Mouse (Mus musculus) embryonic facial prominence, embryonic 13.5 days (tissue): Measurements from ENCODE around the gene Prok1. TPM values are rescaled to one million over a fixed set of nuclear protein-coding genes. Genes with fewer than 3 reads are reported as not detected.

ENCODE experiments used
- ATAC-seq: fragments of 200-750 bp; cut with Nextera tagmentation; 2 replicates; pipeline ENCODE4 v1.8.0; 2017; ENCODE audit warnings: low read depth; ENCODE audit not compliant: insufficient number of reproducible peaks, insufficient read depth, low FRiP score, low TSS enrichment
- H3K27ac ChIP-seq: fragments of 300-500 bp; sonication (generic); 2 replicates; pipeline ENCODE4 v1.5.1; 2015; ENCODE audit warnings: moderate library complexity, mild to moderate bottlenecking, inconsistent platforms
- H3K27me3 ChIP-seq: fragments of 300-500 bp; sonication (generic); 2 replicates; pipeline ENCODE4 v1.6.1; 2015; ENCODE audit warnings: mild to moderate bottlenecking, inconsistent platforms
- H3K36me3 ChIP-seq: fragments of 300-500 bp; sonication (generic); 2 replicates; pipeline ENCODE4 v1.6.1; 2015; ENCODE audit warnings: mild to moderate bottlenecking, inconsistent platforms
- H3K4me1 ChIP-seq: fragments of 300-500 bp; sonication (generic); 2 replicates; pipeline ENCODE4 v1.6.1; 2015; ENCODE audit warnings: inconsistent platforms
- H3K4me2 ChIP-seq: fragments of 300-500 bp; sonication (generic); 2 replicates; pipeline ENCODE4 v1.6.1; 2015; ENCODE audit warnings: moderate library complexity, mild to moderate bottlenecking, inconsistent platforms
- H3K4me3 ChIP-seq: fragments of 300-500 bp; sonication (generic); 2 replicates; pipeline ENCODE4 v1.5.1; 2015; ENCODE audit warnings: mild to moderate bottlenecking, inconsistent platforms
- H3K9ac ChIP-seq: fragments of 300-500 bp; sonication (generic); 2 replicates; pipeline ENCODE4 v1.6.1; 2015; ENCODE audit warnings: mild to moderate bottlenecking, inconsistent platforms
- H3K9me3 ChIP-seq: fragments of 300-500 bp; sonication (generic); 2 replicates; pipeline ENCODE4 v1.6.1; 2016; ENCODE audit warnings: inconsistent platforms
- WGBS: fragments of 180-500 bp; shearing (Covaris S2); methylation state at CpG from one replicate; pipeline ENCODE4 v1.1.7; 2015; ENCODE audit warnings: mixed read lengths; 5-methylcytosine and 5-hydroxymethylcytosine counted together
- polyA plus RNA-seq: library from polyadenylated mRNA; unstranded; fragments of >200 nt; fragmentation: Nextera tagmentation; extraction: Ambion mirVana; gene quantifications from 2 replicates; pipeline ENCODE4 v1.2.1, GENCODE M21; 2015

Gene Prok1
- 0.13 TPM in 1 of 2 replicates, not detected in the other for polyA plus RNA-seq

- no peak for ATAC-seq
- Histone ChIP-seq H3K27ac (no peak within 1 kb of the TSS), H3K36me3 (no peaks in the 10 kb centered on the region), H3K9ac (no peak within 1 kb of the TSS), H3K9me3 (no peaks in the 10 kb centered on the region), H3K4me2 (no peak within 1 kb of the TSS), H3K4me3 (no peak within 1 kb of the TSS), H3K27me3 (no peaks in the 10 kb centered on the region; the same call in 1 of the 2 replicates), H3K4me1 (peaks cover 6% of the 10 kb centered on the region; the same call in 1 of the 2 replicates)
- WGBS: 85% methylated on average over 9 of the region's 9 CpGs
Observed at GRCm38 (mm10) chr3:107239607-107240006, at the start of gene Prok1. Prok1 (minus strand) TSS chr3:107239707.

GRCm38 (mm10) chr3:107287346-107287745 lies 47.8 kb upstream of the Prok1 start:
- Histone ChIP-seq H3K4me2 (no peak overlapping the region), H3K36me3 (peaks cover 18% of the 10 kb centered on the region), H3K4me3 (no peak overlapping the region), H3K27ac (no peak overlapping the region), H3K27me3 (no peaks in the 10 kb centered on the region), H3K9me3 (no peaks in the 10 kb centered on the region), H3K4me1 (peaks cover 9% of the 10 kb centered on the region), H3K9ac (no peak overlapping the region)
- ATAC-seq: no peak

- WGBS: 80% methylated on average over 2 of the region's 2 CpGs
Observed at GRCm38 (mm10) chr3:107286123-107286522, 46.6 kb upstream of the Prok1 start.

GRCm38 (mm10) chr3:107278479-107279269 lies 39.2 kb upstream of the Prok1 start, which contains the start of gene Lamtor5:
Lamtor5 (plus strand) TSS chr3:107278858.
- H3K27ac ChIP-seq: no peak within 1 kb of the TSS; the same call in 1 of the 2 replicates
- WGBS: 2% methylated on average over 43 of the region's 43 CpGs
- no peaks in the 10 kb centered on the region for H3K9me3 ChIP-seq

More at GRCm38 (mm10) chr3:107286123-107286522, 46.6 kb upstream of the Prok1 start:
- Histone ChIP-seq H3K27me3 (no peaks in the 10 kb centered on the region), H3K4me2 (no peak overlapping the region), H3K36me3 (peaks cover 29% of the 10 kb centered on the region), H3K27ac (no peak overlapping the region), H3K9me3 (no peaks in the 10 kb centered on the region), H3K4me3 (no peak overlapping the region), H3K4me1 (peaks cover 9% of the 10 kb centered on the region), H3K9ac (no peak overlapping the region)
- no peak for ATAC-seq

GRCm38 (mm10) chr3:107276626-107277025 lies 37.1 kb upstream of the Prok1 start:
- ATAC-seq: no peak
- H3K36me3 ChIP-seq: peaks cover 4% of the 10 kb centered on the region; the same call in 1 of the 2 replicates
- H3K4me3 ChIP-seq: no peak overlapping the region
- no peak overlapping the region for H3K4me2 ChIP-seq
- H3K9ac ChIP-seq: no peak overlapping the region
- no peak overlapping the region for H3K27ac ChIP-seq
- no peaks in the 10 kb centered on the region; the same call in 1 of the 2 replicates for H3K27me3 ChIP-seq
- 77% methylated on average over 3 of the region's 3 CpGs for WGBS
- H3K9me3 ChIP-seq: no peaks in the 10 kb centered on the region
- peaks cover 12% of the 10 kb centered on the region for H3K4me1 ChIP-seq

More at GRCm38 (mm10) chr3:107278479-107279269, 39.2 kb upstream of the Prok1 start, which contains the start of gene Lamtor5:
- H3K4me3 ChIP-seq: peak within 1 kb of the TSS; percentile 89
- H3K36me3 ChIP-seq: peaks cover 19% of the 10 kb centered on the region
- H3K27me3 ChIP-seq: no peaks in the 10 kb centered on the region; the same call in 1 of the 2 replicates
- peak within 1 kb of the TSS; percentile 70 for H3K4me2 ChIP-seq
- peak; percentile 73 for ATAC-seq
- peaks cover 12% of the 10 kb centered on the region for H3K4me1 ChIP-seq
- H3K9ac ChIP-seq: peak within 1 kb of the TSS; percentile 86

GRCm38 (mm10) chr3:107275996-107276395 lies 36.5 kb upstream of the Prok1 start:
- H3K27me3 ChIP-seq: no peaks in the 10 kb centered on the region; the same call in 1 of the 2 replicates
- no peak overlapping the region for H3K4me3 ChIP-seq
- H3K4me2 ChIP-seq: no peak overlapping the region
- no peak overlapping the region for H3K9ac ChIP-seq
- H3K9me3 ChIP-seq: no peaks in the 10 kb centered on the region
- no peak overlapping the region for H3K27ac ChIP-seq
- no peak for ATAC-seq
- H3K36me3 ChIP-seq: no peaks in the 10 kb centered on the region
- 66% methylated on average over 4 of the region's 4 CpGs for WGBS
- H3K4me1 ChIP-seq: peaks cover 12% of the 10 kb centered on the region

GRCm38 (mm10) chr3:107275351-107275750 lies 35.8 kb upstream of the Prok1 start:
- H3K4me1 ChIP-seq: peaks cover 12% of the 10 kb centered on the region
- no peak overlapping the region for H3K9ac ChIP-seq
- no peak overlapping the region for H3K27ac ChIP-seq
- H3K9me3 ChIP-seq: no peaks in the 10 kb centered on the region
- no peaks in the 10 kb centered on the region; the same call in 1 of the 2 replicates for H3K27me3 ChIP-seq
- 66% methylated on average over 5 of the region's 5 CpGs for WGBS
- no peaks in the 10 kb centered on the region for H3K36me3 ChIP-seq
- ATAC-seq: no peak
- H3K4me2 ChIP-seq: no peak overlapping the region
- H3K4me3 ChIP-seq: no peak overlapping the region

- Histone ChIP-seq H3K9me3 (no peaks in the 10 kb centered on the region), H3K4me3 (no peak overlapping the region)
- no peak; the same call in 1 of the 2 replicates for ATAC-seq
Observed at GRCm38 (mm10) chr3:107273820-107274219, 34.3 kb upstream of the Prok1 start.

GRCm38 (mm10) chr3:107272433-107272832 lies 32.9 kb upstream of the Prok1 start:
- ATAC-seq: no peak
- no peak overlapping the region for H3K27ac ChIP-seq
- H3K9ac ChIP-seq: no peak overlapping the region
- no peaks in the 10 kb centered on the region for H3K36me3 ChIP-seq
- no peaks in the 10 kb centered on the region for H3K4me1 ChIP-seq
- no peak overlapping the region for H3K4me2 ChIP-seq
- H3K9me3 ChIP-seq: no peaks in the 10 kb centered on the region
- 90% methylated on average over 3 of the region's 3 CpGs for WGBS
- no peak overlapping the region for H3K4me3 ChIP-seq
- no peaks in the 10 kb centered on the region; the same call in 1 of the 2 replicates for H3K27me3 ChIP-seq

More at GRCm38 (mm10) chr3:107273820-107274219, 34.3 kb upstream of the Prok1 start:
- no peak overlapping the region for H3K4me2 ChIP-seq
- H3K9ac ChIP-seq: no peak overlapping the region
- H3K36me3 ChIP-seq: no peaks in the 10 kb centered on the region
- H3K4me1 ChIP-seq: peaks cover 5% of the 10 kb centered on the region
- H3K27me3 ChIP-seq: no peaks in the 10 kb centered on the region; the same call in 1 of the 2 replicates
- 6% methylated on average over 3 of the region's 3 CpGs for WGBS
- H3K27ac ChIP-seq: no peak overlapping the region

GRCm38 (mm10) chr3:107266814-107267345 lies 27.4 kb upstream of the Prok1 start:
- Histone ChIP-seq H3K36me3 (no peaks in the 10 kb centered on the region), H3K4me1 (no peaks in the 10 kb centered on the region), H3K27ac (no peak overlapping the region), H3K9ac (no peak overlapping the region), H3K9me3 (no peaks in the 10 kb centered on the region), H3K27me3 (no peaks in the 10 kb centered on the region), H3K4me3 (no peak overlapping the region), H3K4me2 (no peak overlapping the region)
- no peak for ATAC-seq
- WGBS: 65% methylated on average over 2 of the region's 2 CpGs

GRCm38 (mm10) chr3:107261851-107262165 lies 22.3 kb upstream of the Prok1 start:
- Histone ChIP-seq H3K9ac (no peak overlapping the region), H3K27ac (peak overlapping the region; percentile 51; the same call in 1 of the 2 replicates), H3K4me3 (no peak overlapping the region), H3K9me3 (no peaks in the 10 kb centered on the region), H3K4me1 (peaks cover 14% of the 10 kb centered on the region), H3K36me3 (no peaks in the 10 kb centered on the region), H3K4me2 (no peak overlapping the region), H3K27me3 (no peaks in the 10 kb centered on the region)
- WGBS: 32% methylated on average over 7 of the region's 7 CpGs
- no peak for ATAC-seq
